Comparison of ENCODE assay signal across 8 mouse cellular contexts in the genomic region with DNA sequence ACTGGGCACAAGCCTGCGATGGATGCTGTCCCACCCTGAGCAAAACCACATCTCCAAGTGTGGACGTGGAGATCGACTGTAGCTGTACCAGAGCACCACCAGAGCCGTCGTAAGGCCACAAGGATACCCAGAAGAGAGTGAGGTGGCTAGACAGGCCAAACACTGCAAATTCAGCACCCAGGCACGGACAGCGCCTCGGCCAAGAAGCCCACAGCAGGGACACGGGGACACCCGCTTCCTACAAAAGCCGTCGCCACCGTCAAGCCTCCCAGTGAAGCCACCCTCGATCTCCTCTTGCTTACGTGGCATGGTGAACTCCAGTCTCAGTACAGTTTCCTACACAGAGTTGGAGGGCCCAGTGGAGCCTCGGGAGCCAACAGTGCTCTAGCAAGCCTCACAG. TPM values are rescaled to one million over a fixed set of nuclear protein-coding genes. Genes with fewer than 3 reads are reported as not detected.
DNase-seq lines count a peak whose midpoint lies in the region; ATAC-seq and TF ChIP-seq lines count a peak whose summit lies in the region.
"Had no signal": no experiment of that assay in that cellular context is flagged by ENCODE, and none has a peak within 500 bp of the region (broad histone marks: within the 10 kb centered on the region; RNA-seq: fewer than 3 reads in every experiment).

No protein-coding gene starts in this region.

- TF ChIP-seq POLR2A in lung, adult 2 months (IDR thresholded peaks at IDR 0.05; ENCODE audit: borderline replicate concordance, extremely low read depth, low read depth, low read length): no peak

- peaks cover 77% of the 10 kb centered on the region for H3K27me3 ChIP-seq in lung, postnatal 0 days (replicated peaks; ENCODE audit: insufficient read depth, low read length)
- peaks cover 86% of the 10 kb centered on the region for H3K27me3 ChIP-seq in embryonic facial prominence, embryonic 10.5 days (replicated peaks; ENCODE audit: low read depth, poor library complexity, severe bottlenecking)

- H3K9me3 ChIP-seq in lung, postnatal 0 days (ENCODE audit: low read length): no peaks in the 10 kb centered on the region
- H3K9me3 ChIP-seq in embryonic facial prominence, embryonic 10.5 days: no peaks in the 10 kb centered on the region
- H3K9me3 ChIP-seq: limb, embryonic 15.5 days had no signal

- no peak for ATAC-seq in lung, postnatal 0 days
- ATAC-seq in cerebellum, adult (ENCODE audit: insufficient number of reproducible peaks, low FRiP score, low TSS enrichment): no peak

- H3K27ac ChIP-seq in lung, postnatal 0 days (ENCODE audit: low read length): no peak overlapping the region
- no peak overlapping the region for H3K27ac ChIP-seq in embryonic facial prominence, embryonic 10.5 days (replicated peaks)
- no peak overlapping the region for H3K27ac ChIP-seq in layer of hippocampus, adult 2 months
- H3K27ac ChIP-seq: limb, embryonic 15.5 days had no signal

- 4% methylated on average over 16 of the region's 16 CpGs for WGBS in lung, postnatal 0 days
- 3% methylated on average over 16 of the region's 16 CpGs for WGBS in lung, adult 2 months
- 2% methylated on average over 16 of the region's 16 CpGs for WGBS in embryonic facial prominence, embryonic 10.5 days

- TF ChIP-seq CTCF in lung, postnatal 0 days (IDR thresholded peaks at IDR 0.05): no peak
- no peak for TF ChIP-seq CTCF in lung, adult 2 months (IDR thresholded peaks at IDR 0.05; ENCODE audit: insufficient read depth, low read length)
- no peak for TF ChIP-seq CTCF in layer of hippocampus, adult 2 months (conservative IDR thresholded peaks at IDR 0.05)

- no peak for TF ChIP-seq EP300 in lung, postnatal 0 days (IDR thresholded peaks at IDR 0.05)

- 0 out of 2 replicates have a peak, but pooled peaks cover 2% of the 10 kb centered on the region for H3K36me3 ChIP-seq in lung, postnatal 0 days (ENCODE audit: insufficient read depth, low read length)
- H3K36me3 ChIP-seq in embryonic facial prominence, embryonic 10.5 days (replicated peaks): peaks cover 9% of the 10 kb centered on the region

- no peak overlapping the region for H3K4me2 ChIP-seq in lung, postnatal 0 days (replicated peaks; ENCODE audit: low read depth, low read length)
- H3K4me2 ChIP-seq: limb, embryonic 15.5 days had no signal

- no peak overlapping the region for H3K9ac ChIP-seq in lung, postnatal 0 days (replicated peaks; ENCODE audit: low read depth)
- H3K9ac ChIP-seq: limb, embryonic 15.5 days had no signal

- peak; percentile 39 for DNase-seq in lung, postnatal 0 days (ENCODE audit: low spot score)
- no peak for DNase-seq in lung, adult 2 months
- peak; percentile 80 for DNase-seq in adrenal gland, postnatal 14 days
- DNase-seq in embryonic facial prominence, embryonic 10.5 days (ENCODE audit: low spot score): peak; percentile 81
- DNase-seq in retina, embryonic 14.5 days (ENCODE audit: low spot score): peak; percentile 60
- DNase-seq in layer of hippocampus, adult 2 months (ENCODE audit: low spot score in 2 of 2): no peak

- no peaks in the 10 kb centered on the region for H3K4me1 ChIP-seq in lung, postnatal 0 days (ENCODE audit: insufficient read depth, low read depth, low read length)
- no peaks in the 10 kb centered on the region for H3K4me1 ChIP-seq in lung, adult 2 months (ENCODE audit: control insufficient read depth, insufficient read depth, low read length)
- peaks cover 40% of the 10 kb centered on the region for H3K4me1 ChIP-seq in embryonic facial prominence, embryonic 10.5 days

- H3K4me3 ChIP-seq in lung, postnatal 0 days (ENCODE audit: low read depth, low read length): no peak overlapping the region
- H3K4me3 ChIP-seq in lung, adult 2 months (replicated peaks; ENCODE audit: extremely low read depth, low read depth, low read length): no peak overlapping the region
- H3K4me3 ChIP-seq in embryonic facial prominence, embryonic 10.5 days: no peak overlapping the region
- no peak overlapping the region for H3K4me3 ChIP-seq in layer of hippocampus, adult 2 months
- H3K4me3 ChIP-seq: limb, embryonic 15.5 days had no signal

RNA-seq across cellular contexts. Expression of a gene that starts 3.0 kb away (rescaled TPM):
- not detected in 2 replicates for polyA plus RNA-seq in lung, postnatal 0 days (2015; fragmentation: Nextera tagmentation; extraction: Ambion mirVana)
- not detected in 2 replicates for polyA plus RNA-seq in lung, adult 2 months (2012; rRNA removed)
- 0.30 TPM in 1 of 2 replicates, not detected in the other for total RNA-seq in adrenal gland, postnatal 14 days (2021)
- polyA plus RNA-seq in embryonic facial prominence, embryonic 10.5 days (2016; fragmentation: Nextera tagmentation; extraction: Ambion mirVana): 2.6 and 3.5 TPM in 2 replicates
- total RNA-seq in layer of hippocampus, adult 2 months (2021): not detected
- polyA plus RNA-seq: limb, embryonic 15.5 days had no signal

RNA-seq across cellular contexts. Expression of a gene that starts 32.2 kb away (rescaled TPM):
- polyA plus RNA-seq in lung, postnatal 0 days (2015; fragmentation: Nextera tagmentation; extraction: Ambion mirVana): 11.3 and 12.9 TPM in 2 replicates
- 20.4 and 24.5 TPM in 2 replicates for polyA plus RNA-seq in lung, adult 2 months (2012; rRNA removed)
- total RNA-seq in adrenal gland, postnatal 14 days (2021): 18.6 and 19.0 TPM in 2 replicates
- 15.7 and 18.1 TPM in 2 replicates for polyA plus RNA-seq in embryonic facial prominence, embryonic 10.5 days (2016; fragmentation: Nextera tagmentation; extraction: Ambion mirVana)
- total RNA-seq in layer of hippocampus, adult 2 months (2021): 10 to 100 TPM; 25.3 to 25.7 TPM

Comparison
In these comparisons a context has a peak if more than half of its experiments do, and no peak if none do; other contexts are left out.
1. DNase-seq: peak in lung, postnatal 0 days (single experiment), adrenal gland, postnatal 14 days (single experiment), embryonic facial prominence, embryonic 10.5 days (single experiment) and retina, embryonic 14.5 days (single experiment); none in lung, adult 2 months (single experiment) and layer of hippocampus, adult 2 months (0 of 2).